In genomic region chr10:62418831-62419356, GRCm38 (mm10) we compare ENCODE assay signal across 33 mouse cellular contexts. TPM values are rescaled to one million over a fixed set of nuclear protein-coding genes. Genes with fewer than 3 reads are reported as not detected.
DNase-seq lines count a peak whose midpoint lies in the region; ATAC-seq and TF ChIP-seq lines count a peak whose summit lies in the region.
"Had no signal": no experiment of that assay in that cellular context is flagged by ENCODE, and none has a peak within 500 bp of the region (broad histone marks: within the 10 kb centered on the region; RNA-seq: fewer than 3 reads in every experiment).

No protein-coding gene starts in this region.

- no peak for TF ChIP-seq CTCF in small intestine, adult 2 months (IDR thresholded peaks at IDR 0.05; ENCODE audit: extremely low read depth, insufficient read length, insufficient replicate concordance, low read depth, low read length)
- TF ChIP-seq CTCF in heart, adult 2 months (IDR thresholded peaks at IDR 0.05): no peak

- DNase-seq in 3T3-L1 (ENCODE audit: low read depth, low spot score): peak; percentile 29
- peak; percentile 96 for DNase-seq in Muller cell, postnatal 12 days (ENCODE audit: inconsistent ontology term)
- no peak for DNase-seq in layer of hippocampus, postnatal 36 days
- DNase-seq in heart, adult 2 months: no peak
- DNase-seq: adrenal gland, postnatal 10 days; cerebellum, adult 11-12 months; cerebellum, adult 9-11 months; embryo, embryonic 11 days; heart, postnatal 10 days; kidney, adult 11 months; kidney, postnatal 14 days; lung, embryonic 14.5 days had no signal

- no peak for TF ChIP-seq EP300 in heart, adult 2 months (IDR thresholded peaks at IDR 0.05; ENCODE audit: insufficient read depth, low read depth, low read length)

- H3K27me3 ChIP-seq in intestine, embryonic 15.5 days (replicated peaks): no peaks in the 10 kb centered on the region
- no peaks in the 10 kb centered on the region for H3K27me3 ChIP-seq in small intestine, adult 2 months (ENCODE audit: control insufficient read depth, insufficient read depth, low read length)
- no peaks in the 10 kb centered on the region for H3K27me3 ChIP-seq in heart, adult 2 months (ENCODE audit: control insufficient read depth, insufficient read depth, low read length)
- H3K27me3 ChIP-seq: embryonic facial prominence, embryonic 13.5 days; heart, embryonic 13.5 days; limb, embryonic 12.5 days; liver, embryonic 15.5 days; midbrain, embryonic 15.5 days; neural tube, embryonic 15.5 days; stomach, embryonic 15.5 days had no signal

- no peaks in the 10 kb centered on the region for H3K79me2 ChIP-seq in heart, adult 2 months (replicated peaks; ENCODE audit: control insufficient read depth, insufficient read depth, low read length)

- no peak overlapping the region for H3K4me3 ChIP-seq in intestine, embryonic 15.5 days (replicated peaks)
- H3K4me3 ChIP-seq in small intestine, adult 2 months (ENCODE audit: low read depth, low read length): peak overlapping the region; percentile 36
- no peak overlapping the region for H3K4me3 ChIP-seq in heart, adult 2 months
- H3K4me3 ChIP-seq: embryonic facial prominence, embryonic 13.5 days; erythroblast, embryonic 14.5 days; heart, embryonic 13.5 days; hindbrain, embryonic 10.5 days; layer of hippocampus, adult 2 months; limb, embryonic 12.5 days; liver, embryonic 15.5 days; midbrain, embryonic 10.5 days; midbrain, embryonic 15.5 days; neural tube, embryonic 15.5 days; stomach, embryonic 15.5 days had no signal

- peaks cover 13% of the 10 kb centered on the region; the same call in 1 of the 2 replicates for H3K4me1 ChIP-seq in intestine, embryonic 15.5 days (replicated peaks)
- H3K4me1 ChIP-seq in small intestine, adult 2 months (ENCODE audit: control insufficient read depth, insufficient read depth, insufficient read length, low read length): peaks cover 43% of the 10 kb centered on the region
- H3K4me1 ChIP-seq in heart, adult 2 months (ENCODE audit: control insufficient read depth, insufficient read depth, low read length): no peaks in the 10 kb centered on the region
- H3K4me1 ChIP-seq: midbrain, embryonic 15.5 days; neural tube, embryonic 15.5 days had no signal

- intact Hi-C loops in heart, adult 2 months (cut with DNase I): loop anchor here (10.0 kb wide), 1 partner anchor 234 kb away; no protein-coding TSS in a partner anchor

- TF ChIP-seq POLR2A in small intestine, adult 2 months (IDR thresholded peaks at IDR 0.05; ENCODE audit: low read depth, low read length): no peak
- TF ChIP-seq POLR2A in heart, adult 2 months (IDR thresholded peaks at IDR 0.05; ENCODE audit: insufficient read depth, low read depth, low read length): no peak

- WGBS in intestine, embryonic 15.5 days: 74% methylated on average over 7 of the region's 7 CpGs
- WGBS in small intestine, adult 2 months: 61% methylated on average over 7 of the region's 7 CpGs
- WGBS in heart, adult 2 months: 89% methylated on average over 7 of the region's 7 CpGs

- no peaks in the 10 kb centered on the region for H3K36me3 ChIP-seq in intestine, embryonic 15.5 days
- H3K36me3 ChIP-seq in small intestine, adult 2 months (ENCODE audit: control insufficient read depth, insufficient read depth, low read length): peaks cover 21% of the 10 kb centered on the region
- H3K36me3 ChIP-seq in heart, adult 2 months (ENCODE audit: control insufficient read depth, insufficient read depth, low read length): no peaks in the 10 kb centered on the region
- H3K36me3 ChIP-seq: embryonic facial prominence, embryonic 13.5 days; G1E; heart, embryonic 13.5 days; hindbrain, embryonic 10.5 days; limb, embryonic 12.5 days; liver, embryonic 15.5 days; midbrain, embryonic 10.5 days; midbrain, embryonic 15.5 days; neural tube, embryonic 15.5 days; stomach, embryonic 15.5 days had no signal

- no peaks in the 10 kb centered on the region for H3K9me3 ChIP-seq in intestine, embryonic 15.5 days
- H3K9me3 ChIP-seq: embryonic facial prominence, embryonic 13.5 days; G1E; heart, embryonic 13.5 days; hindbrain, embryonic 10.5 days; limb, embryonic 12.5 days; liver, embryonic 15.5 days; midbrain, embryonic 10.5 days; midbrain, embryonic 15.5 days; neural tube, embryonic 15.5 days; stomach, embryonic 15.5 days had no signal

- no peak overlapping the region for H3K9ac ChIP-seq in intestine, embryonic 15.5 days
- no peak overlapping the region for H3K9ac ChIP-seq in heart, adult 2 months (ENCODE audit: low read depth, low read length)
- H3K9ac ChIP-seq: embryonic facial prominence, embryonic 13.5 days; heart, embryonic 13.5 days; limb, embryonic 12.5 days; liver, embryonic 15.5 days; lung, embryonic 14.5 days; midbrain, embryonic 15.5 days; neural tube, embryonic 15.5 days; stomach, embryonic 15.5 days had no signal

- peak overlapping the region; percentile 38; the same call in 1 of the 2 replicates for H3K4me2 ChIP-seq in intestine, embryonic 15.5 days (replicated peaks)
- H3K4me2 ChIP-seq: embryonic facial prominence, embryonic 13.5 days; heart, embryonic 13.5 days; limb, embryonic 12.5 days; liver, embryonic 15.5 days; lung, embryonic 14.5 days; midbrain, embryonic 15.5 days; neural tube, embryonic 15.5 days; stomach, embryonic 15.5 days had no signal

- H3K27ac ChIP-seq in intestine, embryonic 15.5 days: peak overlapping the region; percentile 48; the same call in 1 of the 2 replicates
- H3K27ac ChIP-seq in small intestine, adult 2 months (ENCODE audit: insufficient read depth, low read depth, low read length): peak overlapping the region; percentile 91
- no peak overlapping the region for H3K27ac ChIP-seq in heart, adult 2 months
- H3K27ac ChIP-seq: embryonic facial prominence, embryonic 13.5 days; heart, embryonic 13.5 days; hindbrain, embryonic 10.5 days; layer of hippocampus, adult 2 months; limb, embryonic 12.5 days; liver, embryonic 15.5 days; midbrain, embryonic 10.5 days; midbrain, embryonic 15.5 days; neural tube, embryonic 15.5 days; stomach, embryonic 15.5 days had no signal

- ATAC-seq in intestine, embryonic 15.5 days: no peak
- ATAC-seq: forebrain, embryonic 16.5 days; hindbrain, embryonic 16.5 days; midbrain, embryonic 15.5 days had no signal

RNA-seq across cellular contexts. Expression of gene Hkdc1, which starts 3.4 kb away (rescaled TPM):
- 28.5 and 35.1 TPM in 2 replicates for polyA plus RNA-seq in intestine, embryonic 15.5 days (2015; fragmentation: Nextera tagmentation; extraction: Ambion mirVana)
- 44.7 and 137 TPM in 2 replicates for polyA plus RNA-seq in small intestine, adult 2 months (2012; rRNA removed)
- total RNA-seq in layer of hippocampus, postnatal 36 days (2021): 1 to 10 TPM; 3.0 to 3.8 TPM
- not detected for total RNA-seq in heart, adult 2 months (2021)
- not detected in 2 replicates for polyA plus RNA-seq in heart, adult 2 months (2012; rRNA removed)
- total RNA-seq: gastrocnemius, adult 8-10 months; heart, adult 8-10 months; heart, postnatal 10 days; megakaryocyte progenitor cell, adult 5-6 weeks had no signal
- polyA plus RNA-seq: forebrain, embryonic 11.5 days; G1E; liver, adult 2 months; midbrain, embryonic 10.5 days had no signal

RNA-seq across cellular contexts. Expression of gene 4930507D05Rik, which starts 30.4 kb away (rescaled TPM):
- polyA plus RNA-seq in intestine, embryonic 15.5 days (2015; fragmentation: Nextera tagmentation; extraction: Ambion mirVana): 0.57 and 0.77 TPM in 2 replicates
- polyA plus RNA-seq in small intestine, adult 2 months (2012; rRNA removed): 0.05 TPM in 1 of 2 replicates, not detected in the other
- 1 to 10 TPM; 1.2 to 1.3 TPM for total RNA-seq in layer of hippocampus, postnatal 36 days (2021)
- total RNA-seq in heart, adult 2 months (2021): under 1 TPM; 0.18 to 0.36 TPM
- 0.12 and 0.38 TPM in 2 replicates for polyA plus RNA-seq in heart, adult 2 months (2012; rRNA removed)
- total RNA-seq: gastrocnemius, adult 8-10 months had no signal
- polyA plus RNA-seq: erythroblast, embryonic 14.5 days; liver, adult 2 months had no signal

RNA-seq across cellular contexts. Expression of gene Supv3l1, which starts 30.6 kb away (rescaled TPM):
- polyA plus RNA-seq in intestine, embryonic 15.5 days (2015; fragmentation: Nextera tagmentation; extraction: Ambion mirVana): 31.2 and 33.3 TPM in 2 replicates
- polyA plus RNA-seq in small intestine, adult 2 months (2012; rRNA removed): 8.4 and 10.9 TPM in 2 replicates
- total RNA-seq in layer of hippocampus, postnatal 36 days (2021): 10 to 100 TPM; 25.2 to 26.6 TPM
- total RNA-seq in heart, adult 2 months (2021): 10 to 100 TPM; 36.0 to 36.7 TPM
- 25.4 and 42.7 TPM in 2 replicates for polyA plus RNA-seq in heart, adult 2 months (2012; rRNA removed)

RNA-seq across cellular contexts. Expression of gene Hk1, which starts 39.2 kb away (rescaled TPM):
- 27.0 and 27.1 TPM in 2 replicates for polyA plus RNA-seq in intestine, embryonic 15.5 days (2015; fragmentation: Nextera tagmentation; extraction: Ambion mirVana)
- polyA plus RNA-seq in small intestine, adult 2 months (2012; rRNA removed): 9.4 and 10.0 TPM in 2 replicates
- 100 to 1,000 TPM; 287 to 297 TPM for total RNA-seq in layer of hippocampus, postnatal 36 days (2021)
- total RNA-seq in heart, adult 2 months (2021): 100 to 1,000 TPM; 120 TPM
- 71.0 and 81.9 TPM in 2 replicates for polyA plus RNA-seq in heart, adult 2 months (2012; rRNA removed)

Comparison
In these comparisons a context has a peak if more than half of its experiments do, and no peak if none do; other contexts are left out.
1. DNase-seq: peak in 3T3-L1 (single experiment) and Muller cell, postnatal 12 days (single experiment); none in layer of hippocampus, postnatal 36 days (0 of 2) and heart, adult 2 months (0 of 2).
2. RNA of gene Hkdc1, which starts 3.4 kb away (polyA plus RNA-seq): 44.7 to 137 TPM in small intestine, adult 2 months and 28.5 to 35.1 TPM in intestine, embryonic 15.5 days; not detected in heart, adult 2 months; every median in the first group is over 10 times any median in the second.